Mouse (Mus musculus) lung, postnatal 4 days (tissue): Measurements from ENCODE around the gene Nme6.

Experiments used
- DNase-seq, 2 experiments: peaks; one replicate each; pipeline ENCODE4 v3.0.0; 2021

The Nme6 gene

DNA sequence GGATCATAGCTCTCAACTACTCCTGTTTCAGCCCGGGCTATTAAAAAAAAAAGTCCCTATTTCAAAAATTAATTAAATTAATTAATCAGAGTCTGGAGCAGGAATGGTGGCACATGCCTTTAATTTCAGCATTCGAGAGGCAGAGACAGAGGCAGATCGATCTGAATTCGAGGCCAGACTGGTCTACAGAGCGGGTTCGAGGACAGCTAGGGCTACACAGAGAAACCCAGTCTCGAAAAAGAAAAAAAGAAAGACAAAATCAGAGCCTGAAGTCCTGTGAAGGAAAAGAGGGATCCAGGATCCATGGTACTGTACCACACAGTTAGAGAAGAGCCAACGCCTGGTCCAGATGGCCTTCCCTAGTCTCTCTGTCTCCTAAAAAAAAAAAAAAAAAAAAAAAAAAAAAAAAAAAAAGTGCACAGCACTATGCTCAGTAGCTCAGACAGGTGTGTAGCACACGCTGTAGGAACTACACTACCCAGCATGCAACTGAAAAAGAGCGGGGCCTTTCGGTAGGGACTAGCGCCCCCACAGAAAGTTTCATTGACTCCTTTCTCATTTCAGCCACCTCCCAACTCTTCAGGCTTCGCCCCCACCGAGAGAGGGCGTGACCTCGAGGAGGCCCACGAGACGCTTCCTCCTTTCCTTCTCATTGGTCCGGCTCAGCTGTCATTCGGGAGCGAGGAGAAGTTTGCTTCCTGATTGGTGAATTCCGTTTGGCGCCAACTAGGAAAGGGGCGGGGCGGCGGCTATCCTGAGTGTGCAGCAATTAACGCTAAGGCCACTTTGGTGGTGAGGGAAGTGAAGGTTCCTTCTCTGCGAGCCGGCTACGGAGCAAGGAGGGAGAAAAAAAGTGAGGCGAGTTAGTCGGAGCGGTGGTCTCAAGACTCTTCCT, 42.5 kb downstream of the Nme6 start, which contains the start of gene Cdc25a:
Gene Cdc25a, plus strand, starts transcription at position 783 of the 895 bp plus-strand sequence.
- DNase-seq: peak; percentile 98 to 99

DNA sequence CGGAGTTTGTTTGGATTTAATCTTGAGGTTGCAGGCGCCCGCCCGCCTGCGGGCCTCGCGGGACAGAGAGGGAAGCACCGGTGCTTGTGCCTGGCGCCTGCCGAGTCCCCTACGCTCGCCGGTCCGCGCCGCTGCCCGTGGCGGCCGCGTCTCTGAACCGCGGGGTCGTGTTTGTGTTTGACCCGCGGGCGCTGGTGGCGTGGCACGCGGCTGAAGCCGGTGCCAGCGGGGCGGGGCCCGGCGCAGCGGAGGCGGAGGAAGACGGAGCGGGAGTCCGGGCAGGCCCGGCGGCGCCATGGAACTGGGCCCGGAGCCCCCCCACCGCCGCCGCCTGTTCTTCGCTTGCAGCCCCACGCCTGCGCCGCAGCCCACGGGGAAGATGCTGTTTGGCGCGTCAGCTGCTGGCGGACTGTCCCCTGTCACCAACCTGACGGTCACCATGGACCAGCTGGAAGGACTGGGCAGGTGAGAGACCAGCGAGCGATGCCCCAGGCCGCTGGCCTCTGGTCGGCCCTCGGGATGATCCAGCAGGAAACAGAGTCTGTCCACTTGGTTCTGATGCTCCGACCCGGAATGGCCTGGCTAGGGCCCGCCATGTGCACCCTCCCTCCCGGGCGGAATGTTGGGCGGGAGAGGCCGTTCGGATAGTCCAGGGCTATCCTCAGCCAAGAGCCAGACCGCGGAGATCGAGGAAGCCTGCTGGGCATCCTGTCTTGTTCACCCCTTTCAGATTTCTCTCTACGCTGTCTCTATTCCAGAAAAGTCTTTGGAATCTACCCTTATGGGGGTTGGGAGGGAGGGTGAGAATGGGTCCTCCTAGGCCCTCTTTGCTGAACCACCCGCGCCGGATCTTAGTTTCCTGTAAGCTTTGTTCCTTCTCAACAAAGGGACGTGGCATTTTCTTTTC, 43.4 kb downstream of the Nme6 start:
- peak; percentile 75 to 84 for DNase-seq

DNA sequence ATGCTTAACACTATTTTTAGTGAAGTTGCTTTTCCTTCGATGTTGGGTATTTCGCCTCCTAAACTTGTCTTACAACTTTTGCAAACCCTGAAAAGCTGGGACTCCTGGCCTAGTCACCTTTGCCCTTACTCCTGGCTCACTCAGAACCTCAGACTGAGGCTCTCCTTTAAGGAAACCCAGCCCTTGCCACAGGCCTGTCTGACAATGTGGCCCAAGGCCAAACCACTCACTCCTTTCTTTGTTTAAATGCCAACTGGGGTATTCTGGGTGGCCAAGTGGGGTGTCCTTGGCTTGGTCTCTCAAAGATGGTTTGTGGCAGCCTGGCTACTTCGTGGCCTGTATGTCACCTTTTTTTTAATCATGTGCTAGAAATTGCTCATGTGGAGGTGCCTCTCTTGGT, 44.2 kb downstream of the Nme6 start:
- peak; percentile 31 to 41 for DNase-seq

DNA sequence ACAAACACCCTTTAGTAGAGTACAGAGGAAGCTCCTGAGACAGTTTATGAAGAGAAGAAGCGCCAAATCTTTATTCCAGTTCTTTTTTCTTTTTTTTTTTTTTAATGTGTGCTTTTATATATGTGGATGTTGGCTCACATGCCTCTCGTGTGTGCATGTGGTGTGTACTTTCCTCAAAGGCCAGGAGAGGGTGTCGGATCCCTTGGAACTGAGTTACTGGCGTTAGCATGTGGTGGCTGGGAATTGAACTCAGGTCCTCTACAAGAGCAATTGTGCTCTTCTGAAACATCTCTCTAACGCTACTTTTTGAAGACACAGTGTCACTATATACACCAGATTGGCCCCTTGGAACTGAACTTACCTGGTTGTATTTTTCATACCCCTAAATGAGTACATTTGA, 45.1 kb downstream of the Nme6 start:
- DNase-seq: no peak

DNA sequence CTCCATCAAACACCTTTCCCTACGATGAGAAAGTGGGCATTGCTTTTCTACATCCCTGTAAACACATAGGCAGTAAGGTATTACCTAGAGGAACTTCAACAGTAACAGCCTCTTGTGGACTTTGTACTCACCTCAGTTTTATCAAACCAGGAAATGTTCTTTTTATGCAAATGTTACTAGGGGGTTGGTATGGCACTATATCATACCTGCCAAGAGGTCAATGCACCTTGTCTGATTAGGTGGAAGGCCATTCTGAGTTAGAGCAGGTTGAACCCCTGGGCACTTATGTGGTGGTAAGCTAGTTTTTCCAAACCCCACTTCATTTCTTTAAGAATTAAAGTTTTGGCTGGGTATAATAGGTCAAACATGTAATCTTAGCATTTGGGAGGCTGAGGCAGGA, 46.8 kb downstream of the Nme6 start:
- no peak for DNase-seq

DNA sequence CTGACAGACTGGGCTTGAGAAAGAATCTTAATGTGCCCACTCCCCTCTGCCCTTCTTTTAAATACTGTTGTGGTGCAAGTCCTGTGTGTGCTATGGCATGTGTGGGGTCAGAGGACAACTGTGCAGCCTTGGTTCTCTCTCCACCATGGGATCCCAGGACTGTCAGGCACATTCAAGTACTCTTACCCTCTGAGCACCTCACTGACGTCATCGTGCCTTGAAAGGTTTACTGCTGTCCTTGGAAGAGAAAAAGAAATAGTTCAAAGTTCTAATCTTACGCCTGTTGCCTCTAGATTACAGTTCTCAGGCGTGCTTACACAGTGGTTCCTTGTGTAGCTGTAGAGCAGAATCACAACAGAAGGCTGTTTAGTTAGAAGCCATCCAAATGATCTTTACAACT, 53.7 kb downstream of the Nme6 start:
- no peak for DNase-seq

DNA sequence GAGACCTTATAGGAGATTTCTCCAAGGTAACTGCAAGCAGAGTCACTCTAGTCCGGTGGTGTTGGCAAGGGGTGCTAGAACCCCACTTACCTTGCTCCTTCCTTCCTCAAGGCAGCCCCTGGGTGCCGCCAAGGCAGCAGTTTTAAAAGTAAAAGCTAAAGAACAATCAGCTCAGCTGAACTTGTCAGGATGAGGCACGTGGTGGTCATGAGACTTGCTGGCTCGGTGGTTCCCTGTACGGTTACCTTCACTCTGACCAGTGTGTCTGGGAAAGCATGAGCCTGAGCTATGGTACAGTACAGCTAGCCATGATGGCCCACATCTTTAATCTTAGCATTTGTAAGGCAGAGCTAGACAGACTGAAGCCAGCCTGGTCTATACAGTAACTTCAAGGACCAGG, 54.8 kb downstream of the Nme6 start:
- DNase-seq: no peak

DNA sequence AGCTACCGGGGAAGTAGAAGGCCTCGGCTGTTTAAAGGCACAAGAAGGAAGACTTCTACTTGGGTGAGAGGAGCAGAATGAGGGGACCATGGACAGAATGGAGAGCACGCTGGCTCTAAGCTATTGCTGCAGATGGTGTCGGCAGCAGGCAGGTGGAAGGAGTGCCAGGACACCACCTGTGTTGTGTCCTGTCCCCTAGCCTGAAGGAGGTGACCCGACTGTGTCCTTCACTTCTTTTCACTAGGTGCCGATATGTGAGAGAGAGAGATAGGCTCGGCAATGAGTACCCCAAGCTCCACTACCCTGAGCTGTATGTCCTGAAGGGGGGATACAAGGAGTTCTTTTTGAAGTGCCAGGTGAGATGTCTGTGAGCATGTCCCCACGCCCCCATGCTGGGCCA, 59.0 kb downstream of the Nme6 start:
- no peak for DNase-seq
